Mouse (Mus musculus) MEL (cell line): Measurements from ENCODE around the gene Cep152.

ENCODE experiments used
- CHD1 ChIP-seq: IDR thresholded peaks from 2 replicates; pipeline ENCODE4 v1.6.1; 2012; ENCODE audit warnings: low read depth, mild to moderate bottlenecking, inconsistent platforms, low read length, improper control_type of control experiment
- CTCF ChIP-seq, 3 experiments: IDR thresholded peaks in 2 of 3; conservative IDR thresholded peaks in 1 of 3; 2 replicates each; pipeline ENCODE4 v1.5.1; 2011 to 2012; ENCODE audit warnings: low read length in 3 of 3, low read depth in 2 of 3, mild to moderate bottlenecking in 2 of 3, improper control_type of control experiment in 1 of 3, inconsistent platforms in 1 of 3, mixed read lengths in 1 of 3, moderate library complexity in 1 of 3; ENCODE audit not compliant: control insufficient read depth in 1 of 3, insufficient read depth in 1 of 3, poor library complexity in 1 of 3, severe bottlenecking in 1 of 3
- EP300 ChIP-seq, 2 experiments: IDR thresholded peaks; 2 replicates each; pipeline ENCODE4 v1.6.1; 2011; ENCODE audit warnings: improper control_type of control experiment in 2 of 2, low read length in 2 of 2, low read depth in 1 of 2, mild to moderate bottlenecking in 1 of 2
- GATA1 ChIP-seq: IDR thresholded peaks from 2 replicates; pipeline ENCODE4 v1.6.1; 2011; ENCODE audit warnings: low read depth, low read length, improper control_type of control experiment
- KAT2A ChIP-seq: conservative IDR thresholded peaks from 2 replicates; pipeline ENCODE4 v1.6.1; 2012; ENCODE audit warnings: low read depth, low read length, improper control_type of control experiment, inconsistent platforms
- NRF1 ChIP-seq: IDR thresholded peaks from 2 replicates; pipeline ENCODE4 v1.6.1; 2014; ENCODE audit warnings: low read depth, mild to moderate bottlenecking, inconsistent platforms, low read length, improper control_type of control experiment, moderate library complexity; ENCODE audit not compliant: poor library complexity, insufficient read depth, severe bottlenecking
- POLR2A ChIP-seq, 2 experiments: IDR thresholded peaks; 2 replicates each; pipeline ENCODE4 v1.6.1; 2011 to 2012; ENCODE audit warnings: low read length in 2 of 2, mild to moderate bottlenecking in 2 of 2, control low read depth in 1 of 2, improper control_type of control experiment in 1 of 2, low read depth in 1 of 2, moderate library complexity in 1 of 2; ENCODE audit not compliant: control insufficient read depth in 1 of 2, insufficient read depth in 1 of 2, poor library complexity in 1 of 2
- POLR2AphosphoS5 ChIP-seq: IDR thresholded peaks from 2 replicates; pipeline ENCODE4 v1.6.1; 2012; ENCODE audit warnings: low read depth, borderline replicate concordance, mild to moderate bottlenecking, inconsistent platforms, low read length, moderate library complexity, mixed read lengths

DNA sequence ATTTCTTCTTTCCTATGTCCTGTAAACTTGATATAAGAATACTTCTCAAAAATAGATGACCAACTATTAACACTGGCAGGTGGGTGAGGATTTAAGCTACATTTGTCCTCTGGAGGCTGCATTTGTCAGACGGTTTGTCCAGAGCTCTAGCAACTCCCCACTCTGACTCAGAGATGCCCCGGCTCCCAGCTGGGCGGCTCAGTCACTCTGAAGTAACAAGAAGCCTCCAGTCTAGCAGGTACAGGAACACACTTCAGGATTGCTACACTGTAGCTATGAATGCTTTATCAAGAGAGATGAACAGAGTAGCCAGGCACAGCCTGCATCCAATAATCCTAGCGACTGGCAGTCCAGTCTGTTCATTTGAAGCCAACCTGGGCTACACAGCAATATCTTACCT lies 26.0 kb downstream of the Cep152 start:
- TF ChIP-seq CTCF (IDR thresholded peaks at IDR 0.05 in 2 of 3, conservative IDR thresholded peaks at IDR 0.05 in 1 of 3; ENCODE audit: control insufficient read depth in 1 of 3, insufficient read depth in 1 of 3, low read depth in 2 of 3, low read length in 3 of 3, poor library complexity in 1 of 3, severe bottlenecking in 1 of 3) (no peak), KAT2A (no peak), EP300 (IDR thresholded peaks at IDR 0.05; ENCODE audit: low read depth in 1 of 2, low read length in 2 of 2) (no peak), GATA1 (no peak), CHD1 (no peak), POLR2A (IDR thresholded peaks at IDR 0.05; ENCODE audit: control insufficient read depth in 1 of 2, insufficient read depth in 1 of 2, low read depth in 1 of 2, low read length in 2 of 2, poor library complexity in 1 of 2) (no peak), POLR2AphosphoS5 (no peak), NRF1 (no peak)
